Mouse (Mus musculus) liver, postnatal 0 days (tissue): ENCODE data around the gene Cdc26.

Experiments used
- CTCF ChIP-seq: sonication (generic); IDR thresholded peaks from 2 replicates; pipeline ENCODE4 v1.5.1; 2016; ENCODE audit warnings: antibody characterized with exemption, low read depth
- EP300 ChIP-seq: IDR thresholded peaks from 2 replicates; pipeline ENCODE4 v1.6.1; 2016; ENCODE audit warnings: antibody characterized with exemption, low read depth, mild to moderate bottlenecking

DNA sequence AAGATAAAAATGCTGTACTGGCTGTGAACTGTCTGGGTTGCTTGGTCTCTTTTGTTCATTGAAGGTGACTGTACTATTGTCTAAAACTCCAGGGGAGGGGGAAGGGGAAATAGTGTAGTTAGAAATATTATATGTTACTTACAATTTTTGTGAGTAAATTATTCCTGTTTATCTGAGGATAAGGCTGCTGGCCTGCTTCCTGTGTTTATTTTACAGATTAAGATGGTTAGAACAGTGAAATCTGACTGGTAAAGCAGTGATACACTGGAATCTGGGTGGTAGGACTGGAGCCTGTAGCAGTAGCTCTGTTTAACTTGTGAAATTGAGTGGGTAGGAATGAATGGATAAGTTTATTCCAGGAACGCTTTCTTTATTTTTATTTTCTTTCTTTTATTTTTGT is 46.4 kb downstream of the Cdc26 start:
- TF ChIP-seq CTCF: no peak
- TF ChIP-seq EP300: no peak
